Mouse (Mus musculus) limb, embryonic 14.5 days (tissue): ENCODE data around the gene Ndrg3. TPM values are rescaled to one million over a fixed set of nuclear protein-coding genes. Genes with fewer than 3 reads are reported as not detected.

Source experiments
- ATAC-seq: fragments of 200-750 bp; cut with Nextera tagmentation; 2 replicates; pipeline ENCODE4 v1.8.0; 2017; ENCODE audit warnings: low read depth, moderate number of reproducible peaks, moderate TSS enrichment; ENCODE audit not compliant: low FRiP score
- DNase-seq: peaks from one replicate; pipeline ENCODE4 v3.0.0-alpha.2; 2015; ENCODE audit warnings: low spot score
- H3K27ac ChIP-seq: fragments of 300-500 bp; sonication (generic); replicated peaks from 2 replicates; pipeline ENCODE4 v1.5.1; 2014; ENCODE audit warnings: low read depth, mild to moderate bottlenecking, low read length, moderate library complexity, mixed read lengths
- H3K27me3 ChIP-seq: fragments of 300-500 bp; sonication (generic); 2 replicates; pipeline ENCODE4 v1.6.1; 2014; ENCODE audit warnings: low read length, mixed read lengths; ENCODE audit not compliant: control insufficient read depth, insufficient read depth
- H3K36me3 ChIP-seq: fragments of 300-500 bp; sonication (generic); 2 replicates; pipeline ENCODE4 v1.6.1; 2014; ENCODE audit warnings: mild to moderate bottlenecking, low read length, moderate library complexity, mixed read lengths; ENCODE audit not compliant: control insufficient read depth, insufficient read depth
- H3K4me1 ChIP-seq: fragments of 300-500 bp; sonication (generic); 2 replicates; pipeline ENCODE4 v1.6.1; 2014; ENCODE audit warnings: antibody characterized with exemption, low read length, mixed read lengths; ENCODE audit not compliant: control insufficient read depth, insufficient read depth
- H3K4me2 ChIP-seq: fragments of 300-500 bp; sonication (generic); replicated peaks from 2 replicates; pipeline ENCODE4 v1.6.1; 2014; ENCODE audit warnings: low read depth, mild to moderate bottlenecking, low read length, moderate library complexity; ENCODE audit not compliant: severe bottlenecking
- H3K4me3 ChIP-seq: fragments of 300-500 bp; sonication (generic); replicated peaks from 2 replicates; pipeline ENCODE4 v1.5.1; 2014; ENCODE audit warnings: low read length
- H3K9ac ChIP-seq: fragments of 300-500 bp; sonication (generic); 2 replicates; pipeline ENCODE4 v1.6.1; 2014; ENCODE audit warnings: mild to moderate bottlenecking, low read depth, low read length, moderate library complexity; ENCODE audit not compliant: severe bottlenecking
- H3K9me3 ChIP-seq: fragments of 300-500 bp; sonication (generic); 2 replicates; pipeline ENCODE4 v1.6.1; 2016; ENCODE audit warnings: low read length; ENCODE audit not compliant: control insufficient read depth
- POLR2A ChIP-seq: fragments of 200-500 bp; IDR thresholded peaks from 2 replicates; pipeline ENCODE4 v1.8.0; 2012; ENCODE audit warnings: inconsistent platforms, mild to moderate bottlenecking, moderate library complexity, borderline replicate concordance; ENCODE audit not compliant: insufficient read depth, insufficient read length; ENCODE audit errors: extremely low read depth
- WGBS: fragments of 180-500 bp; shearing (Covaris S2); extraction: QIAGEN DNeasy Blood & Tissue Kit; methylation state at CpG from one replicate; pipeline ENCODE4 v1.1.7; 2014; 5-methylcytosine and 5-hydroxymethylcytosine counted together
- polyA plus RNA-seq, 2 experiments: library from polyadenylated mRNA; depleted of rRNA in 1 of 2; stranded (reverse) in 1 of 2; unstranded in 1 of 2; fragments of >200 nt; fragmentation: Nextera tagmentation in 1 of 2; extraction: Ambion mirVana in 1 of 2; gene quantifications; 2 replicates each; pipeline versions ENCODE4 v1.2.1 to v1.2.3; 2012 to 2014

Ndrg3 gene
- polyA plus RNA-seq, 2 experiments: 44.1 to 64.6 TPM

DNA sequence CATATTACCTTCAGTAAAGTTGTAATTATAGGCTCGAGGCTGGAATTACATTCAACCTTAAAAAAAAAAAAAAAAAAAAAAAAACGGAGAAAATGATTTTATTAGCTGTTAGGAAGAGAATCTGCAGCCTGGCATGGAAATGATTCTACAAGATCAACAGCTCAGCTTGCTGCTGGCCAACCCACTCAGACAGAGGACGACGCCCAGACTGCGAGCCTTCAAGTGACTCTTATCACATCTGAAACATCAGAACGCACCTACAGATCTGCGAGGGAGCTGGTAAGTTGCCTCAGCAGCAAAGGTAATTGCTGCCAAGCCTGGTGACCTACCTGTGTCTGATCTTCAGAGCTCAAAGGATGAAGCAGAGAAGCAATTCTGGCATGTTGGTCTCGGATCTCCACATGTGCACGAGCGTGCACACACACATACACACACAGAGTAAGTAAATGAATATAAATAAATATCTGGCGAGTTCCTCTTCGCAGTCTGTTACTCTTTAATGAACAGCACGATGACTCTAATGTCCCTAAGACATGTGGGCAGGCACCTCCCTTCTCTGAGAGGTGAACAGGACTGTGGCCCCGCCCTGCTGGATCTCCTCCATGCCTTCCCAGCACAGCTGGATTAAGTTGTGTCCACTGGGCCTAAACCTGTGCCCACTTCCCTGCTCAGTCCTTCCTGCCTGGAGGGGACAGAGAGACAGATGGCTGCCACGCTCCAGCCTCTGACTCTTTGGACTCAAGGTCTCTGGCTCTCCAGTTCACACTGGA lies 97.2 kb downstream of the Ndrg3 start:
- Histone ChIP-seq H3K4me1 (no peaks in the 10 kb centered on the region), H3K9me3 (no peaks in the 10 kb centered on the region), H3K4me2 (no peak overlapping the region), H3K27me3 (no peaks in the 10 kb centered on the region), H3K27ac (no peak overlapping the region), H3K4me3 (no peak overlapping the region), H3K36me3 (no peaks in the 10 kb centered on the region), H3K9ac (no peak overlapping the region)
- DNase-seq: no peak
- WGBS: 80% methylated on average over 15 of the region's 15 CpGs
- no peak for ATAC-seq
- no peak for TF ChIP-seq POLR2A

DNA sequence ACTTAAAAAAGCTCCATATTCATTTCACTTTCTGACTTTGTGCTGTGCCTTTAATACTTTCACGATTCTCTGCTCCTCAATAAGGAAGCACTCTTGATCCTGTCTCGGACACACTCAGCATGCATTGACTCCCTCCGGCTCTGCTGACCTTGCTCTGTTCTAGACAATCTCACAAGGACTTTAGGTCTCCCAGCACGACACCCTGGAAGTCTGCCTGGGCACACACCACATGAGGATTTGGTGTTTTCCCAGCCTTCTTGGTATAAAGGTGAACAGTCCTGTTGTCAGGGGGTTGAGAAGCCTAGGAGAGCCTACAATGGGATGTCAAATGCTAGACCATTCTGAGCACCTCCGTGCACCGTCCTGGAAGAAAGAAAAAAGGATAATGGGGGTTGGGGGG lies 99.0 kb downstream of the Ndrg3 start:
- TF ChIP-seq POLR2A: no peak
- Histone ChIP-seq H3K4me3 (no peak overlapping the region), H3K4me2 (no peak overlapping the region), H3K36me3 (no peaks in the 10 kb centered on the region), H3K27ac (no peak overlapping the region), H3K9ac (no peak overlapping the region), H3K9me3 (no peaks in the 10 kb centered on the region), H3K4me1 (no peaks in the 10 kb centered on the region), H3K27me3 (no peaks in the 10 kb centered on the region)
- ATAC-seq (no peak), DNase-seq (no peak)
- WGBS: 81% methylated on average over 6 of the region's 6 CpGs

GRCm38 (mm10) chr2:156892240-156892639 lies 99.6 kb downstream of the Ndrg3 start:
- no peaks in the 10 kb centered on the region for H3K27me3 ChIP-seq
- ATAC-seq: no peak
- no peak overlapping the region for H3K4me2 ChIP-seq
- H3K27ac ChIP-seq: no peak overlapping the region
- H3K9me3 ChIP-seq: no peaks in the 10 kb centered on the region
- H3K36me3 ChIP-seq: no peaks in the 10 kb centered on the region
- H3K9ac ChIP-seq: no peak overlapping the region
- no peaks in the 10 kb centered on the region for H3K4me1 ChIP-seq
- WGBS: 50% methylated on average over 3 of the region's 3 CpGs
- no peak for TF ChIP-seq POLR2A
- no peak for DNase-seq
- no peak overlapping the region for H3K4me3 ChIP-seq

- Histone ChIP-seq H3K9ac (no peak overlapping the region), H3K36me3 (no peaks in the 10 kb centered on the region), H3K4me3 (no peak overlapping the region), H3K4me2 (no peak overlapping the region), H3K9me3 (no peaks in the 10 kb centered on the region), H3K27me3 (no peaks in the 10 kb centered on the region), H3K27ac (no peak overlapping the region), H3K4me1 (no peaks in the 10 kb centered on the region)
- no peak for ATAC-seq
- TF ChIP-seq POLR2A: no peak
- WGBS: 66% methylated on average over 3 of the region's 3 CpGs
- no peak for DNase-seq
Observed at GRCm38 (mm10) chr2:156888490-156888889, 103.4 kb downstream of the Ndrg3 start.

- Histone ChIP-seq H3K4me3 (no peak within 1 kb of the TSS), H3K4me2 (no peak within 1 kb of the TSS), H3K27ac (no peak within 1 kb of the TSS), H3K9me3 (no peaks in the 10 kb centered on the region), H3K36me3 (no peaks in the 10 kb centered on the region), H3K9ac (no peak within 1 kb of the TSS), H3K4me1 (no peaks in the 10 kb centered on the region), H3K27me3 (no peaks in the 10 kb centered on the region)
- ATAC-seq (no peak), DNase-seq (no peak)
- no peak for TF ChIP-seq POLR2A
- WGBS: 54% methylated on average over 6 of the region's 6 CpGs
Observed at GRCm38 (mm10) chr2:156887017-156887416, 104.8 kb downstream of the Ndrg3 start, which contains the start of gene Sla2. Sla2 (minus strand) TSS chr2:156887192.
